Mouse (Mus musculus) ES-E14 (cell line): Measurements from ENCODE around the gene Hipk2.

Experiments used
- CHD2 ChIP-seq: IDR thresholded peaks from 2 replicates; pipeline ENCODE4 v1.6.1; 2014; ENCODE audit warnings: mild to moderate bottlenecking, low read depth, low read length, inconsistent platforms
- MAFK ChIP-seq: IDR thresholded peaks from 2 replicates; pipeline ENCODE4 v1.6.1; 2014; ENCODE audit warnings: mild to moderate bottlenecking, low read depth, low read length, inconsistent platforms; ENCODE audit not compliant: insufficient read depth
- ZC3H11A ChIP-seq: IDR thresholded peaks from 2 replicates; pipeline ENCODE4 v1.6.1; 2012; ENCODE audit warnings: low read depth, mild to moderate bottlenecking, inconsistent platforms, low read length, borderline replicate concordance

GRCm38 (mm10) chr6:38915776-38916175, 39.8 kb upstream of the Hipk2 start:
- TF ChIP-seq ZC3H11A, result no peak
- no peak for TF ChIP-seq CHD2
- TF ChIP-seq MAFK, result no peak
